Mouse (Mus musculus) embryonic facial prominence, embryonic 11.5 days (tissue): Measurements from ENCODE around the gene Glycam1. TPM values are rescaled to one million over a fixed set of nuclear protein-coding genes. Genes with fewer than 3 reads are reported as not detected.

Experiments
- ATAC-seq: fragments of 200-750 bp; cut with Nextera tagmentation; replicated peaks from 2 replicates; pipeline ENCODE4 v1.8.0; 2017; ENCODE audit warnings: low read depth; ENCODE audit not compliant: insufficient number of reproducible peaks, low FRiP score, low TSS enrichment
- DNase-seq: peaks from one replicate; pipeline ENCODE4 v3.0.0-alpha.2; 2015; ENCODE audit warnings: low spot score
- H3K27ac ChIP-seq: fragments of 300-500 bp; sonication (generic); replicated peaks from 2 replicates; pipeline ENCODE4 v1.5.1; 2014; ENCODE audit warnings: mild to moderate bottlenecking, low read depth, low read length, control low read depth
- H3K27me3 ChIP-seq: fragments of 300-500 bp; sonication (generic); 2 replicates; pipeline ENCODE4 v1.6.1; 2014; ENCODE audit warnings: mild to moderate bottlenecking, low read length, moderate library complexity, mixed read lengths; ENCODE audit not compliant: control insufficient read depth, insufficient read depth
- H3K36me3 ChIP-seq: fragments of 300-500 bp; sonication (generic); replicated peaks from 2 replicates; pipeline ENCODE4 v1.6.1; 2014; ENCODE audit warnings: low read depth, mild to moderate bottlenecking, low read length, moderate library complexity, mixed read lengths; ENCODE audit not compliant: control insufficient read depth, insufficient read depth
- H3K4me1 ChIP-seq: fragments of 300-500 bp; sonication (generic); 2 replicates; pipeline ENCODE4 v1.6.1; 2014; ENCODE audit warnings: low read length, mixed read lengths; ENCODE audit not compliant: control insufficient read depth, insufficient read depth
- H3K4me2 ChIP-seq: fragments of 300-500 bp; sonication (generic); 2 replicates; pipeline ENCODE4 v1.6.1; 2014; ENCODE audit warnings: low read depth, mild to moderate bottlenecking, control low read depth, low read length, moderate library complexity
- H3K4me3 ChIP-seq: fragments of 300-500 bp; sonication (generic); 2 replicates; pipeline ENCODE4 v1.5.1; 2014; ENCODE audit warnings: low read depth, low read length, control low read depth
- H3K9ac ChIP-seq: fragments of 300-500 bp; sonication (generic); replicated peaks from 2 replicates; pipeline ENCODE4 v1.6.1; 2014; ENCODE audit warnings: mild to moderate bottlenecking, control low read depth, low read length
- H3K9me3 ChIP-seq: fragments of 300-500 bp; sonication (generic); replicated peaks from 2 replicates; pipeline ENCODE4 v1.6.1; 2016; ENCODE audit warnings: mild to moderate bottlenecking, low read length, inconsistent platforms, mixed read lengths; ENCODE audit not compliant: control insufficient read depth
- WGBS: fragments of 180-500 bp; shearing (Covaris S2); extraction: QIAGEN DNeasy Blood & Tissue Kit; methylation state at CpG from one replicate; pipeline ENCODE4 v1.1.7; 2014; 5-methylcytosine and 5-hydroxymethylcytosine counted together
- polyA plus RNA-seq: library from polyadenylated mRNA; unstranded; fragments of >200 nt; fragmentation: Nextera tagmentation; extraction: Ambion mirVana; gene quantifications from 2 replicates; pipeline ENCODE4 v1.2.1, GENCODE M21; 2014

Glycam1 gene
- polyA plus RNA-seq, 1 experiment from 2014 or later: not detected

DNA sequence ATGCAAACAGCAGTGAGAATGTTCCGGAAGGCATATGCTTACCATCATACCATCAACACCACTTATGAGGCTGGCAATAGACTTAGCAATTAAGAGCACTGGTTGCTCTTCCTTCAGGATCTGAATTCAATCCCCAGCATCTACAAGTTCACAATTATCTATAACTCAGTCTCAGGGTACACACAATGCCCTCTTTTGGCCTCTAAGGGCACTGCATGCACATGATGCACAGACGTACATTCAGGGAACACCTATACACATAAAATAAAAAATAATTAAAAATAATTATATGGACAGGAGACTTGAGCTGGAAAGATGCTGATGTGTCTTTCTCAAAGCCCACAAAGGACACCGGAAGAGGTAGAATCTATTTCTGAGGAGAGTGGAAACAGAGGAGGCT, 16.9 kb downstream of the Glycam1 start:
- no peak for ATAC-seq
- no peak overlapping the region for H3K27ac ChIP-seq
- no peak overlapping the region for H3K9ac ChIP-seq
- H3K9me3 ChIP-seq: no peaks in the 10 kb centered on the region
- H3K4me1 ChIP-seq: no peaks in the 10 kb centered on the region
- 85% methylated on average over 3 of the region's 3 CpGs for WGBS
- H3K4me2 ChIP-seq: no peak overlapping the region
- H3K4me3 ChIP-seq: no peak overlapping the region
- no peaks in the 10 kb centered on the region for H3K27me3 ChIP-seq
- no peaks in the 10 kb centered on the region for H3K36me3 ChIP-seq
- DNase-seq: no peak

DNA sequence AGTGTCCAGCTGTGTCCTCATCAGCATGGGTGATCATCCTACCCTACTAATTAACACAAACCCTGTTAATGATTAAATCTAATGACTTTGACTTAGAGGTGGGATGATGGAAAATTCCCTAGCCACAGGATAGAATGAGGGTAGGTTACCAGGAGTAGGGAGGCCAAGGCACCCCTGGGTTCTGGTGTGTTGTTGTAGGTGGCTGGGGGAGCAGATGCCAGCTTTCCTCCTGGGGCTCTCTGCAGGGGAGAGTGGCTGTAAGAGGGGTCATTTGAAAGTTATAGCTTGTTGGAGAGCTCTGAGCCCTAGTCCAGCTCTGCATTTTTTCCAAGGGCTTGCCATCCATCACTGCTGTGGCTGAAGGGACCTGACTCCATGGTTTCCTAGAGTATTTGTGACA, 22.4 kb downstream of the Glycam1 start:
- H3K4me3 ChIP-seq: no peak overlapping the region

DNA sequence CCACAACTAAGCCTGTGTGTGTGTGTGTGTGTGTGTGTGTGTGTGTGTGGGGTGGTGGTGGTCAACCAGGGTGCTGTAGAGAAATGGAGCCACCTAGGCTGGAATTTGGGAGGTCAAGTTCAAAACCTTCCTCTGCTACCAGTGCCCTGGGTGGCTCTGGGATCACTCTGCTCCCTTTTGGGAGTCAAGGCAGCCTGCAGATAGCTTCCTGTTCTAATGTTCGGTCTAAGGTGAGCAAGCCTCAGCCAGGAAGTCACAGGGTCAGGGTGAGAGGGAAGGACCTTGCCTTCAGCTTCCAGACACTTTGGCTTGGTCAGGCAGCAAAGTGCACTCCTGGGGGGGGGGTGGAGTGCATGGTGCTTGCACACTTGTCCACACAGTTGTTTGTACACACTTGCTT, 24.2 kb downstream of the Glycam1 start:
- Histone ChIP-seq H3K27me3 (peaks cover 9% of the 10 kb centered on the region; the same call in 1 of the 2 replicates), H3K27ac (no peak overlapping the region), H3K4me3 (no peak overlapping the region), H3K36me3 (no peaks in the 10 kb centered on the region), H3K4me2 (no peak overlapping the region), H3K4me1 (no peaks in the 10 kb centered on the region), H3K9me3 (no peaks in the 10 kb centered on the region), H3K9ac (no peak overlapping the region)
- WGBS: 52% methylated on average over 1 of the region's 1 CpGs
- ATAC-seq: no peak
- no peak for DNase-seq

More for the DNA sequence above, 22.4 kb downstream of the Glycam1 start:
- H3K9ac ChIP-seq: no peak overlapping the region
- no peak for DNase-seq
- no peak for ATAC-seq
- H3K27me3 ChIP-seq: no peaks in the 10 kb centered on the region
- H3K9me3 ChIP-seq: no peaks in the 10 kb centered on the region
- no peaks in the 10 kb centered on the region for H3K36me3 ChIP-seq
- H3K4me2 ChIP-seq: no peak overlapping the region
- H3K4me1 ChIP-seq: no peaks in the 10 kb centered on the region
- no peak overlapping the region for H3K27ac ChIP-seq

DNA sequence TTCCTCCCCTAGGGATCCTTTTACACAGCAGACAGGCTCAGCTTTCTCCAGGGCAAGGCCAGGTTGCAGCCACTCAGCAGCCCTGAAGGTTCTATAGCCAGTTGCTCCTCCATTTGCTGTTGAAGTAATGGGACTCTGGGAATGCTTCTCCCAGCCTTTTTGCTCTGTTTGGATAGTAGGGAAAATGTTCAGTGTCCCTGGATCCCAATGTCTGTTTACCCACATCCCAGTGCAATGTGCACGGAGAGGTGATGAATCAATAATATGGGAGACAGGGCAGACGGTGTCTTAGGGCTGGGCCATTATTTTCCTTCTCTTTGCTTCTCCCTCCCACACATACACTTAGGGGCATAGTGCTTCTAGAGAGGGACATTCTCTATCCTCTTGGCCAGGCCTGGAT, 25.6 kb downstream of the Glycam1 start:
- no peak overlapping the region for H3K4me3 ChIP-seq
- no peak overlapping the region for H3K4me2 ChIP-seq
- no peaks in the 10 kb centered on the region for H3K4me1 ChIP-seq
- H3K9ac ChIP-seq: no peak overlapping the region
- no peaks in the 10 kb centered on the region for H3K36me3 ChIP-seq
- H3K27me3 ChIP-seq: peaks cover 9% of the 10 kb centered on the region; the same call in 1 of the 2 replicates
- no peak for DNase-seq
- WGBS: 62% methylated on average over 2 of the region's 2 CpGs
- H3K9me3 ChIP-seq: no peaks in the 10 kb centered on the region
- ATAC-seq: no peak
- H3K27ac ChIP-seq: no peak overlapping the region

DNA sequence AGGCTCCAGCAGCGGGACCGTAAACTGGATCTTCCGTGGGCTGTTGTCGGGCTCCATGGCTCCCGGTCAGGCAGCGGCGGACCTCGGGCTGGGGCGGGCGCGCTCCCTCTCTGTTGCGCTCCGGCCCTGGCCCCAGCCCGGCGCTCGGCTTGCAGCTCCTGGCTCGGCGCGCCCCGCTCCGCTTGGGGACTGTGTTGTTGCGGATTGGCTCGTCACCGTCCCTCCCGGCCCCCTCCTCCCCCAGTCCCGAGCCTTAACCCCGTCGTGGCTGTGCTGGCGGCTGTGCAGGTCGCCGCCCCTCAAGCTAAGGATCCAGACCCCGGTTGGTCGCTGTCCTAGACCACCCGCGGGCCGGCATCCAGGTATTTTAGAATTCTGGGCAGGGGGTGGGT, 27.1 kb downstream of the Glycam1 start, which contains the start of gene Ppp1r1a:
Gene Ppp1r1a (minus strand): TSS at position 182 of the 392 bp plus-strand sequence.
- H3K27me3 ChIP-seq: peaks cover 9% of the 10 kb centered on the region; the same call in 1 of the 2 replicates
- H3K4me3 ChIP-seq: peak within 1 kb of the TSS; percentile 64
- H3K9ac ChIP-seq: peak within 1 kb of the TSS; percentile 66
- WGBS: under 1% methylated on average over 29 of the region's 36 CpGs
- H3K4me2 ChIP-seq: peak within 1 kb of the TSS; percentile 95
- no peaks in the 10 kb centered on the region for H3K9me3 ChIP-seq
- H3K4me1 ChIP-seq: no peaks in the 10 kb centered on the region
- H3K36me3 ChIP-seq: no peaks in the 10 kb centered on the region
- H3K27ac ChIP-seq: no peak within 1 kb of the TSS
- ATAC-seq: peak; percentile 82
- DNase-seq: peak; percentile 79

DNA sequence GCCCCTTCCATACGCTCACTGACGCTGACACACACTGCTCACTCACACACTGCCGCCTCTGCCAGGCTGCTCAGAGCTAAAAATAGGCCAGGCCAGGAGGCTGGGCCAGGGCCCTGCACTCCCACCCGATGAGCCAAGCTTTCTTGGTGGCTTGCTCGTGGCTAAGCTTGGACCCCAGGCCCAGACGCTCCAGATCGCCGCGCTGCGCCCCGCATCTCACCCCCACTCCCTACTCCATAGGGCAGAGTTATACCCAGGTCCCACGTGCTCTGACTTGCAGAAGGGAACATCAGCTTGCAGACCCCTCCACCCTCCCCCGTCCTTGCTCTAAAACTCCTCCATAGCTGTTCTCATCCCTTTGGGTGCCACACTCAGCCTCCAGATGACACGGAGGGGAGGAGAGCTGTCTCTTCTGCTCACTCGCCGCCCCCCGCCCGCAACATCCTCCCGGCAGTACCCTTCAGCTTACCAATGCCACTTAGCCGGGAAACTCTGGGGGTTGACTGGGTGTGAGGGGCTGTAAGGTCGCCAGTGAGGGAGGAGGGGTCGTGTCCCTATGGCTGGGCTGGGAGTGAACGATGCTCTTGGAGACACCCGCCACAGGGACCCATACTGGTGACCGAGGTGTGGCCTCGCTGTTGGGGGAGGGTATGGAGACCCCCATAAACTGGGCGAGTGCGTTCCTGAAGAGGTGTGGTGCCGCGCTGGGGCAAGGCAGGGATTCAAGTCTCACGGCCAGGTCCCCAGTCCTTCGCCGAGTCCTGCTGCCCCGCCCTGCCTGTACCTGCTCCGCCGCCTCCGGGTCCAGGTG, 27.7 kb downstream of the Glycam1 start:
- WGBS: 1% methylated on average over 37 of the region's 37 CpGs
- Histone ChIP-seq H3K4me3 (peak overlapping the region; percentile 64), H3K9ac (peak overlapping the region; percentile 66), H3K4me1 (no peaks in the 10 kb centered on the region), H3K36me3 (no peaks in the 10 kb centered on the region), H3K27ac (no peak overlapping the region), H3K9me3 (no peaks in the 10 kb centered on the region), H3K4me2 (peak overlapping the region; percentile 95), H3K27me3 (peaks cover 9% of the 10 kb centered on the region; the same call in 1 of the 2 replicates)
- DNase-seq (peak; percentile 15), ATAC-seq (peak; percentile 55)

DNA sequence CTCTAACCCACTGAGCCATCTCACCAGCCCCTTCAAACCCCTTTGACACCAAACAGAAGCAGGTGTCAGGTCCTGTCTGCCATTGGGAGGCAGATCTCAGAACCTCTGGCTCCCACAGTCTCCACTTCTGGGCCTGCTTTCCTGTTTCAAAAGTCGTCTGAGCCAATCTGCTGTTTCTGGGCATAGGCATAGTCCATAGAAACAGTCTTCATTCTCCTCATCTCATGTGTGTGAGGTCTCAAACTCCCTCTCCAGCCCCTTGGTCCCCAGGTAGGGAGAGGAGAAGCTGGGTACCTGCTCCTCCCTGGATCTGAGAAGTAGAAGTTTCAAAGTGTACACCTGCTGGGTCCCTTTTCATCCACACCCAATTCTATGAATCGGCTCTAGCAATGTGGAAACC, 28.4 kb downstream of the Glycam1 start:
- DNase-seq (no peak), ATAC-seq (no peak)
- Histone ChIP-seq H3K9me3 (no peaks in the 10 kb centered on the region), H3K4me2 (peak overlapping the region; percentile 95), H3K36me3 (no peaks in the 10 kb centered on the region), H3K9ac (peak overlapping the region; percentile 66), H3K27me3 (peaks cover 9% of the 10 kb centered on the region; the same call in 1 of the 2 replicates), H3K4me3 (no peak overlapping the region), H3K4me1 (no peaks in the 10 kb centered on the region), H3K27ac (no peak overlapping the region)
- WGBS: 28% methylated on average over 2 of the region's 2 CpGs

DNA sequence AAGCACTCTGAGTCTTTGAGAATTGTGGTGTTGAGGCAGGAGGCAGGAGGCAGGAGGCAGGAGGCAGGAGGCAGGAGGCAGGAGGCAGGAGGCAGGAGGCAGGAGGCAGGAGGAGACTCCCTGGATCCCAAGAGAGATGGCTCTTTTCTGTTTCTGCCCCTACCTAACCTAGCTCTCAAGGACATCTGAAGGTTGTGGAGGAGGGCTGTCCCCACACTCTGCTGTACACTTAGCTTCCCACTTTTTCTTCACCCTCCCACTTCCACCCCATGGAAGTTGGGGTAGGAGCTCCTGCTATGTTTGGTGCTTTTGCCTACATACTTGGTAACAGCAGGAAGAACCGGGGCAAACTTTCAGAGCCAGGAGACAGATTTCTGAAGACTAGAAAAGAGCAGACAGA, 29.1 kb downstream of the Glycam1 start:
- Histone ChIP-seq H3K4me2 (no peak overlapping the region), H3K27ac (no peak overlapping the region), H3K4me1 (no peaks in the 10 kb centered on the region), H3K4me3 (no peak overlapping the region), H3K36me3 (no peaks in the 10 kb centered on the region), H3K9ac (no peak overlapping the region), H3K9me3 (no peaks in the 10 kb centered on the region), H3K27me3 (peaks cover 9% of the 10 kb centered on the region; the same call in 1 of the 2 replicates)
- no peak for ATAC-seq
- DNase-seq: no peak
- 56% methylated on average over 1 of the region's 1 CpGs for WGBS
